Mouse (Mus musculus) embryo, embryonic 9.5 days (tissue): ENCODE results near the gene Cldn20.

Experiments
- DNase-seq: peaks from one replicate; pipeline ENCODE4 v3.0.0-alpha.2; 2017; ENCODE audit errors: extremely low spot score

The Cldn20 gene

GRCm38 (mm10) chr17:3529523-3529922 lies 2.8 kb upstream of the Cldn20 start:
- no peak for DNase-seq

GRCm38 (mm10) chr17:3530549-3530948 lies 1.8 kb upstream of the Cldn20 start:
- DNase-seq, result no peak

- no peak for DNase-seq
Observed at GRCm38 (mm10) chr17:3531641-3532040, 713 bp upstream of the Cldn20 start.

DNA sequence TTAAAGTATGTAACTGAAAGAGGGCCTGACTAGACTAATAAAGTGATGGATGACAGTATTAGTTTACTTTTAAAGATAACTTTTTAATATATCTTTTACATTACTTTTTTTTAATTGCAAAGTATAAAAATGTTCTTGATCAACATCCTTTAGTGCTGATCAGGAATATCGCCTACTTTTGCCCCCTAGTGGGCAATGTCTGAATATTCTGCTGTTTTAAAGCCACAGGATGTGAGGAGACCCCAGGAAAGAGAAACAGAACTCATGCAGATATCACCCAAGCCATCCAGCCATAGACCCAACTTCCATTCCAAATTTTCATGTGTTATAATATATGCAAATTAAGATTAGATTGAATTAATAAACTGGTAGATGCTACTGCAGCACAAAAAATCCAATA lies 1.1 kb downstream of the Cldn20 start:
- DNase-seq, result peak; percentile 15

GRCm38 (mm10) chr17:3540304-3540703 lies 8.0 kb downstream of the Cldn20 start:
- DNase-seq, result no peak

DNA sequence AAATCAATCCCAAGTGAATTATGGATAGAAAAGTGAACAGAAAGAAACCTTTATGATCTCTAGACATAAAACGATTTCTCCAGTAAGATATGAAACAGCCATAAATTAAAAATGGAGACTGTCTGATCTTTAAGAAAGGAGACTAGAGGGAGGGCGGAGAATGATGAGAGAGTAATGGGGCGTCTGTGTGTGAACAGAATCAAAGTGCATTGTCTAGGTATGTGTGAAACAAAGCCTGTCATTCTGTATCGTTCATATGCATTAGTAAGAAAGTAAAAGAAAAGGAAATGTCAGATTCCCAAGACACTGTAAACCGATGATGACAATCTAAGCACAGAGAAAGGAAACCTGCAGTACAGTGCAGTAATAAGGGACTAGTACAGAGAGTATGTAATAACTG lies 8.7 kb downstream of the Cldn20 start:
- no peak for DNase-seq

- DNase-seq, result no peak
Observed at GRCm38 (mm10) chr17:3547725-3548124, 15.4 kb downstream of the Cldn20 start.

DNA sequence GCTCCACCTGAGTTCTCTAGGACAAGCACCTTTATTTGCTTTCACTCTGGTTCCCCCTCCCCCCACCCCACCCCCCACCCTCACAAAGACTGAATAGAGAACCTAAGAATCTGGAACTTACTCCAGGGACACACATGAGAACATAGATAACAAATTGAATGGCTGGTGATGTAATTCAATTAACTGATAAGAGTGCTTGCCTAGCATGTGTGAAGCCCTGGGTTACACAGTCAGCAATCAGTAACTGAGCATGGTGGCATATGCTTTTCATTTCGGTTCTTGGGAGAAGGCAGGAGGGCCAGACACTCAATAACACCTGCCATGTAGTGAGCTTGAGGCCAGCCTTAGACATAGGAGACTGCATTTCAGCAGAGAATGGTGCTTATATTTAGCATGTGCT lies 23.9 kb downstream of the Cldn20 start:
- DNase-seq, result no peak

DNA sequence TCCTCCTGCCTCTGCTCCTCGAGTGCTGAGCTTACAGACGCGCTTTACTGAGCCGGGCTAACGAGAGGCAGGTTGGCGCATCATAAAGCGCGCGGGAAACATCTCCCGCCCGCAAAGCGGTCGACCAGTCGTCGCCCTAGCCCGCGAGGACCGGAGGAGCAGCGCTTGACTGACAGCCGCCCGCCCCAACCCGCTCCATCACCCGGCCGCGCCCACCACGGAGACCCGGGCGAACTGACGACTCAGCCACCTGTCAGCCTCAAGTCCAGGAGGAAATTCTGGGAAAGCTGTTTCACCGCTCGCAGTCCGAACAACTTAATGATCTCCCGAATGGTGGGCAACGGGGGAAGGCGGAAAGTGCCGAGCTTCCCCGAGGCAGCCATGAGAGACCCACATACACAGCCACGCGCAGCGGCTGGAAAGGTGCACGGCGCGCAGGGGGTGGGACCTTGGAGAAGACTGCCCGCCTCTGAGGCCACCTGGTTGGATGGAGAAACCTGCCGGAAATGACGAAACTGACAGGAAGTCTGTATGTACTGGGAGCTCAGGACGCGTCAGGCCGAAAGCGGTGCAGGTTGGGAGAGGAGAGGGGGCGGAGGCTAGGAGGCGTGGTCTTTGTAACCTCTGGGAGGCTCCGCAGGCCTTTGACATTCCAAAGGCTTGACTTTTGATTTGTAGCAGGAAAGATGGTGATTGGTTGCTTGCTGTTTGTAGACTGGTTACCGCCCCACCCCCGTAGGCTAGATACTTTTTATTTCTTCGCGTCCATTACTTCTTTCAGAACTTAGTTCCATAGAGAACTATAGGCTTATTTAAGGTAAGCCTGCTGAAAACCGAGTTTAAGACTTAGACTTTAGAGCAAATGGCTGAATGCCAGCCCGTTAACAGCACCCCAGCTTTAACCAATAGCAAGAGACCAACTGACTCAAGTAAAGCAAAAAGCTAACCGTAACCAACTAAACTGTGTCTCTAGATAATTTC lies 25.3 kb downstream of the Cldn20 start, which contains the start of gene Tfb1m:
Tfb1m (minus strand) TSS at position 451 of the 981 bp plus-strand sequence.
- peak; percentile 98 for DNase-seq

DNA sequence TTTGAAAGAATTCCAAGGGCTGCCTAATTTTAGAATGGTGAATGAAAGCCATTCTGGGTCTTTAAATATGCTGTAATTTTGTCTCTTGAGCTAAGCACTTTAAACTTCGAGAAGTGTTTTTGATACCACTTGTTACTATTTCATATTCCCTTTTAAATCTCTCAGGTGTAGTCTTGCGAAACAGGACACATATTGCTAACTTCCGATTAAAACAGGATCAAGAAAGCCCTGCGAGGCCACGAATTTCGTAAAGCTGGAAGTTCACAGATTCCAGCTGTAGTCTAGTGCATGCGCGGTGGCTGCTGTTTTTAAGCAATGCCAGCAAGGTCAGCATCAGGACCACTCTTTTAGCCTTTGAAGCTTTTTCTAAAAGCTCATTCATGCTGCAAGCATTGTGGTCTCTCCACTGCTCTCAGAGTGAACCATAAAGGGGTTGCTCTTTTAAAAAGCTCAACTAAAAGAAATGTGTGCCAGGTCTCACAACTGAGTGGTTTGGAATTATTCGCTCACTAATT lies 26.1 kb downstream of the Cldn20 start:
- no peak for DNase-seq

DNA sequence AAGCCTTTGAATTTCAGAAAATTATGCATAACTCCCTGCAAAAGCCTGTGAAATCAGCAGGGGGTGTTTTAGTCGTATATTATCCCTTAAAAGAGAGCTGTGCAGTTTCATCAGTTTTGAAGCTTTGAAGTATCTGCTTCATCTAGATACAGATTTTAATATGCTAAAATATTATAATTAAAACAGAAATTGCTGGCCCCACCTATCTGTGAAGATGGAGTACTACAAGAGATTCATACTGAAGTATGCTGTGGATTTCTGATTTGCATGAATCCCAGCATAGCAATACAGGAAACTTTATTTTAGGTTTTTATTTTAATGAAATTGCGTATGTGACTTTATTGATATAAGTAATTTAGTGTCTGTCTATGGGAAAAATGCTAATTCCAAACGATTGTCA lies 28.2 kb downstream of the Cldn20 start:
- DNase-seq, result no peak

- no peak for DNase-seq
Observed at GRCm38 (mm10) chr17:3562405-3562804, 30.1 kb downstream of the Cldn20 start.

GRCm38 (mm10) chr17:3570876-3571275 lies 38.5 kb downstream of the Cldn20 start:
- DNase-seq, result peak; percentile 67
